Mouse (Mus musculus): Measurements from ENCODE around the gene Nr2e1. TPM values are rescaled to one million over a fixed set of nuclear protein-coding genes. Genes with fewer than 3 reads are reported as not detected.

The Nr2e1 gene
- total RNA-seq (2015; ENCODE audit: low replicate concordance) = not detected in 2 replicates
- total RNA-seq (2017; ENCODE audit: low replicate concordance) = not detected in 2 replicates

- ATAC-seq (replicated peaks; ENCODE audit: low FRiP score, poor library complexity, severe bottlenecking) = no peak
Measured at GRCm38 (mm10) chr10:42583157-42583872, at the start of gene Nr2e1, which contains the start of gene Ostm1. Nr2e1 (minus strand) TSS chr10:42583632. Ostm1 (plus strand) TSS chr10:42583822.

GRCm38 (mm10) chr10:42632453-42633360 is 49.3 kb upstream of the Nr2e1 start:
- ATAC-seq (replicated peaks; ENCODE audit: low FRiP score, poor library complexity, severe bottlenecking) = no peak

GRCm38 (mm10) chr10:42631754-42632452 is 48.5 kb upstream of the Nr2e1 start:
- ATAC-seq (replicated peaks; ENCODE audit: low FRiP score, poor library complexity, severe bottlenecking) = no peak

- no peak for ATAC-seq (replicated peaks; ENCODE audit: low FRiP score, poor library complexity, severe bottlenecking)
Measured at GRCm38 (mm10) chr10:42630596-42631355, 47.3 kb upstream of the Nr2e1 start.

GRCm38 (mm10) chr10:42625907-42626306 is 42.5 kb upstream of the Nr2e1 start:
- ATAC-seq (replicated peaks; ENCODE audit: low FRiP score, poor library complexity, severe bottlenecking) = peak; percentile 75

- no peak for ATAC-seq (replicated peaks; ENCODE audit: low FRiP score, poor library complexity, severe bottlenecking)
Measured at GRCm38 (mm10) chr10:42618291-42618690, 34.9 kb upstream of the Nr2e1 start.

GRCm38 (mm10) chr10:42614766-42615165 is 31.3 kb upstream of the Nr2e1 start:
- ATAC-seq (replicated peaks; ENCODE audit: low FRiP score, poor library complexity, severe bottlenecking) = no peak

- no peak for ATAC-seq (replicated peaks; ENCODE audit: low FRiP score, poor library complexity, severe bottlenecking)
Measured at GRCm38 (mm10) chr10:42613639-42614381, 30.4 kb upstream of the Nr2e1 start.

GRCm38 (mm10) chr10:42613075-42613474 is 29.6 kb upstream of the Nr2e1 start:
- ATAC-seq (replicated peaks; ENCODE audit: low FRiP score, poor library complexity, severe bottlenecking) = no peak

- ATAC-seq (replicated peaks; ENCODE audit: low FRiP score, poor library complexity, severe bottlenecking) = no peak
Measured at GRCm38 (mm10) chr10:42606757-42607156, 23.3 kb upstream of the Nr2e1 start.

- ATAC-seq (replicated peaks; ENCODE audit: low FRiP score, poor library complexity, severe bottlenecking) = no peak
Measured at GRCm38 (mm10) chr10:42604874-42605273, 21.4 kb upstream of the Nr2e1 start.

GRCm38 (mm10) chr10:42601556-42601955 is 18.1 kb upstream of the Nr2e1 start:
- peak; percentile 57 for ATAC-seq (replicated peaks; ENCODE audit: low FRiP score, poor library complexity, severe bottlenecking)

GRCm38 (mm10) chr10:42598615-42599014 is 15.2 kb upstream of the Nr2e1 start:
- ATAC-seq (replicated peaks; ENCODE audit: low FRiP score, poor library complexity, severe bottlenecking) = no peak

- no peak for ATAC-seq (replicated peaks; ENCODE audit: low FRiP score, poor library complexity, severe bottlenecking)
Measured at GRCm38 (mm10) chr10:42593201-42593600, 9.8 kb upstream of the Nr2e1 start.

- ATAC-seq (replicated peaks; ENCODE audit: low FRiP score, poor library complexity, severe bottlenecking) = no peak
Measured at GRCm38 (mm10) chr10:42591993-42592686, 8.7 kb upstream of the Nr2e1 start.

- no peak for ATAC-seq (replicated peaks; ENCODE audit: low FRiP score, poor library complexity, severe bottlenecking)
Measured at GRCm38 (mm10) chr10:42591185-42591992, 8.0 kb upstream of the Nr2e1 start.

All from erythroid progenitor cell, adult 5-6 weeks (primary cell).